Mouse (Mus musculus) lung, adult 2 months (tissue): ENCODE data around the gene Tectb.

Experiments
- CTCF ChIP-seq: fragments of 200-500 bp; IDR thresholded peaks from 2 replicates; pipeline ENCODE4 v1.5.1; 2011; ENCODE audit warnings: mild to moderate bottlenecking, low read length, control low read depth; ENCODE audit not compliant: insufficient read depth
- POLR2A ChIP-seq: fragments of 200-500 bp; IDR thresholded peaks from 2 replicates; pipeline ENCODE4 v1.6.1; 2011; ENCODE audit warnings: low read depth, mild to moderate bottlenecking, control low read depth, low read length, borderline replicate concordance; ENCODE audit errors: extremely low read depth

- TF ChIP-seq CTCF = no peak
- TF ChIP-seq POLR2A = no peak
These were observed 28.1 kb downstream of the Tectb start for GRCm38 (mm10) chr19:55208654-55209053.
